Mouse (Mus musculus) heart, postnatal 25 days (tissue): ENCODE data around the gene Rerg. TPM values are rescaled to one million over a fixed set of nuclear protein-coding genes. Genes with fewer than 3 reads are reported as not detected.
"Not testable (repeated sequence)": the region's sequence is repeated elsewhere in the genome, so short reads cannot be mapped to it uniquely, and the experiment has no call there.

Experiments
- DNase-seq: peaks from one replicate; pipeline ENCODE4 v3.0.0; 2022; ENCODE audit warnings: low spot score
- intact Hi-C: fragments of 180-260 bp; cut with DNase I; formaldehyde crosslinking; loops from one replicate; pipeline ENCODE4 v1.15.1; 2025
- total RNA-seq, 2 experiments: library from RNA; stranded (reverse); gene quantifications; 2 replicates each; pipeline ENCODE4 v1.2.3; 2021

Gene Rerg
- total RNA-seq, 2 experiments from 2014 or later: 3.5 to 4.8 TPM

DNA sequence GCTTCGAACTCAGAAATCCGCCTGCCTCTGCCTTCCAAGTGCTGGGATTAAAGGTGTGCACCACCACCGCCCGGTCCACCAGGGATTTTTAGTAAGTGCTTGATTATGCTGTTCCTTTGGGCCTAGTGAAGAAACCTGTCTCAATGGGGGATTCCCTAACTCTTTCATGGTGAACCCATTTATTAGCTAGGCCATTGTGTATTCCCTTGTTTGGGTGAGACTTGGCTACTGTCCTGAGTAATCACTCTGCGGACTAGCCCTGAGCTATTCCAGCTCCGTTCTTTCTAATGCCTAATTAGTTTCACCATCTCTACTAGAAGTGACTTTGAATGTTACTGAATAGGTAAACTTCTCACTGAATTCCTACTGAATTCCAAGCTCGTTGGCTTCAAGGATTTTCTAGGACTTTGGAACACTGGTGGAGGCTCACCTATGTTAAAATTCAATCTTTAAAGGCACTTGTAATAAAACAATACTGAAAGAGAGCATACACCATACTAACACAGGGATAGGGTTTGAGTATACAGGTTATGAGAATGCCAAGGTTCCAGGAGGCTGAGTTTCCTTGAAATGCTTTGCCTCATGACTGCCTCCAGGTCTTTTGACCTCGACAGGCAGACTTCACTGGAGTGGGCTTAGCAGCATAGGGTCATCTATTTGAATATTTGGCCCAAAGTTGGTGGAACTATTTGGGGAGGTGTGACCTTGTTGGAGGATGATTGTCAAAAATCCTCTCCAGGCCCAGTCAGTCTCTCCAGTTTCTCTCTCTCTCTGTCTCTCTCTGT, 134.5 kb downstream of the Rerg start:
- DNase-seq, intact Hi-C loops: not testable (repeated sequence)

DNA sequence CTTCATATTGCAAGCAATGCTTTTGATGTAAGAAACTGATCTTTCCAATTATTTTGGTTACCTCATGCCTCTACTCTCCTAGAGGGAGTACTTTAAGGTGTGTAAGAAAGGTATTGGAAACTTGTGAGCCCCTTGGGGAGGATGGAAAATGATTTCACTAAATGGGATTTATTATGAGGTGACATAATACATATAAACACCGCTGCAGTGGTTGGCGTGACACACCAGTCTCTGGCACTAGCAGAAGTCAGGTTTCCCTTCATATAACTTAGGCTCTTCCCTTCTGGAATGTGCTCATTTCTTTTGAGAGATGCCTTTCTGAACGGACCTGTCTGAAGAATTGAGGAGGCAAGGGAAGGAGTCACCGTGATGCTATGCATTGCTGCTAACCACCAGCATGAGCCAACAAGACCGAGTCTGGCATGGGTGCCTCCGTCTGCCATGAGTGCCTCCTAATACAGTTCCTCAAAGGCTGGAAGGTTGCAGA, 139.6 kb downstream of the Rerg start:
- intact Hi-C loops: no loop called here
- no peak for DNase-seq

DNA sequence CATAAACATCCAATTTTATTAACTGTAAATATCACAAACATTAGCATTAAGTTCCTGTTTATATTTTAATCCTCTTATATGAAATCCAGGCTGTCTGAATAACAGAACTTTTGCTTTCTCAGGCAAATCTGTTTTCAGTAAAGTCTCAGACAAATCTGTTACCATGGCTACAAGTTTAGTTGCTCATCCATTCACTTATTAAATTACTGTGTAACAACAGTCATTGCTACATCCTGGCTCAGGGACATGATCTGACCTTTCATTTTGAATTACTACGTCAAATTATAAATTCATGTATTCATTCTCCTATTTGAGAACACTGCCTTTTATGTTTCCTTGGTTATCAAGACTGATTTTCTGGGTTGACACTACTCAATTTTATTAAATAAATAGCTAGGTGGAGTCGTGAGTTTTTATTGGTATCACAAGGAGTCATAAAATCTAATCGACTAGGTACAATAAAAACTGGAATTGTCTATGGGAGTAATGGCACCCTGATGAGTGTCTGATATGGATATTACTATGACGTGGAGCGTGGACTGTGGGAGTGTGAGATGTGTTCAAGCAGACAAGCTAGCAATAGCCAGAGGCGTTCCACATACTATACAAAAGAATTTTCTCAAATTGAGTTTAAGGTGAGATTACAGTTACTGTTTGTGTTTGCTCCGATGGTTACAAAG, 140.2 kb downstream of the Rerg start:
- intact Hi-C loops: no loop called here

DNA sequence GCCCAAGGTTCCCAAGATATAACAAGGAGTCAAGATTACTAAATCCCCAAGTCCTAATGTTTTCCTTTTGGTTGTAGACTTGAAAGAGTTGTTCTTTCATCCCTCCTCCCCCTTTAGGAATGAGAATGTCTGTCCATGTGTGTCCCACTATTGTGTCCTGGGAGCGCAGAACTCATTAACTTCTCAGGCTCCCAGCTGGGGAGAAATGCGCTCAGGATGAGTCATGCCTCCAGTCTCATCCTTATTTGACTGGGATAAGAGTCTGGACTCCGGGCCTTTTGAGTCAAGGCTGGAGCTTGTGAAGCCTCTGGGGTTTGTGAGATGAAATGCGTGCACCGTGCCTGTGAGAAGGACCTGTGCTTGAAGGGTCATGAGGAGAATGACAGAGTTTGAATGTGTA, 144.8 kb downstream of the Rerg start:
- intact Hi-C loops: no loop called here
- DNase-seq: peak; percentile 3

More for the DNA sequence above, 140.2 kb downstream of the Rerg start:
- DNase-seq: no peak

DNA sequence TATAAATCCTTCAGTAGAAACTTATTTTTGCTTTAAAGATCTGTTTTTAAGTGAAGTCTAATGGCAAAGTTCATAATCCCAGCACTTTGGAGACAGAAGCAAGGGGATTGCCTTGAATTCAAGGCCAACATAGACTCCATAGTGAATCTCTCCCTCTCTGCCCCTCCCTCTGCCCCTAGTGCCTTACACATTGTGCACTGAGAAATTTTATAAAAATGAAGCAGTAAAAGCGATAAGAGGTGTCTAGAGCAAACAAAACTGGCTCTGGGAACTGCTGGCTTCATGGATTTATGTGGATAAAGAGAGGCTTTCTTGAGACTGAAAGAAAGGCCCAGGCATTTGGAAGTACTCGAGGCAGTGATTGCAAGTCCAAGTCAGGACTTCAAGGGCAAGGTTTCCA, 145.8 kb downstream of the Rerg start:
- no peak for DNase-seq
- intact Hi-C loops: no loop called here

DNA sequence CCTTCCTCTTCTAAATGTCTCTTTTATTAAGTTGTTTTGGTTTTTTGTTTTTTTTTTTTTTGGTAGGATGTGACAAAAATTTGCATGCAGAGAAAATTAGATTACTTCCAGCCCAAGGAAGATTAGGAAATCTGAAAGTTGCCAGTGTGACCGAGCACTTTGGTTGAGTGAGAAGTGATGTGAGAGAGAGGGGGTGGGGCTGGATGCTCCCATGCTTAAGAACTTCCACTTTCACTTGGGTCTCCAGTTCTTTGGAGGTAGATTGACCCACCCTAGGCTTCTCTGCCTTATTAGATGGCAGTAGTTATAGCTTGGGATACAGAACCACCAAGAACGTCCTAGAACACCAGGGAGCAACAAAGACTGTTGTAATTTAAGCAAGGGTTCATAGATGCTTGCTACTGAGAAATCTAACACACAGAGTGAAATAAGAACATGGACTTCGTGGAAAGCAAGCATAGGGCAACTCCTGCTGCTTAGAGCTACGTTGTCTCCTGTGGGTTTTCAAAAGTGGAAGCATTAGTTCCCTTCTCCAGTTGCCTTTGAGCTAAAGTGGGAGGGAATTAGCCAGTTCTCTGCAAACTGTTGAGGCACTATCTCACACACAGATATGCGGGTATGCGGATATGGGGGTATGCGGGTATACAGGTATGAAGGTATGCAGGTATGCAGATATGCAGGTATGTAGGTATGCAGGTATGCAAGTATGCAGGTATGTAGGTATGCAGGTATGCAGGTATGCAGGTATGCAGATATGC, 152.9 kb downstream of the Rerg start:
- intact Hi-C loops: no loop called here
- DNase-seq: no peak

DNA sequence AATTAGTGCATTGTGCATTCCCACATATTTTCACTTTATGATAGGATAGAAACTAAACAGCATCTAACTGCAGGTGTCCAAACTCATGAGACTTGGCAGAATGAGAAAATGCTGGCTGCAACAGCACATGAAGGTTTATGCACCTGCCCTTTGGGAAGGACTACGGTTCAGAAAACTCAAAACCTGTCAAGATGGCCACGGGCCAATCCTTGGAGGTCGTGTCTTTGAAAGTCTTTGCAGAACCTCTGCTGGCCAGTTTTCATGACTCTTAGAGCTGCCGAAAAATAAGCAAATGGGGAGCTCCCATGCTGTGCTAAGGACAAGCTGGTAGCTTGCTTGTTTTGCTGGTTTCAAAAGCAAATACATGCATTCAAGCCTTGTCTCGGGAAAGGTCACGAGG, 156.0 kb downstream of the Rerg start:
- intact Hi-C loops: no loop called here

DNA sequence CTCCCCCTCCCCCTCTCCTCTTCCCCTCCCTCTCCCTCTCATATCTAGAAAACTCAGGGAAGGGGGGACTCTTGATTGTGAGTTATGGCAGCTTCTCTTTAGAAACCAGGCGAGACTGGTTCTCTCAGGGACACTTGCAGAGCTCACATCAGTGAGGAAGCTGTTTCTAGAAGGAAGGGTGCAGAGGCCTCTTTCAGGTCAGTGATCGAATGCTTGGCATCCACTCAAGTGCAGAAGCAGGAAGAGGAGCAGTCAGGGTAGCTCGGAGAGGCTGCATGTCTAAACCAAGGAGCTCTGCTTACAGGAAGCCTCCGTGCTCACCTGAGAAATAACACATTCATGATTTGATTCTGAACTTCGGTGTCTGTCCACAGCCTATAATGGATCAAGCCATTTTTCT, 159.1 kb downstream of the Rerg start:
- intact Hi-C loops: no loop called here
- no peak for DNase-seq

More for the DNA sequence above, 156.0 kb downstream of the Rerg start:
- DNase-seq: no peak

Other genes with a start within 250 kb of the Rerg start
- not detected for gene Erp27, start 248.3 kb downstream of the Rerg start, total RNA-seq
- not detected for gene Pde6h, start 246.7 kb downstream of the Rerg start, total RNA-seq
- gene Arhgdib, start 228.6 kb downstream of the Rerg start, total RNA-seq: 10 to 100 TPM; 26.5 to 27.8 TPM
- 1 to 10 TPM; 3.5 to 4.1 TPM for gene Ptpro, start 81.8 kb upstream of the Rerg start, total RNA-seq